17 mouse cellular contexts compared by ENCODE assay signal in the genomic region with DNA sequence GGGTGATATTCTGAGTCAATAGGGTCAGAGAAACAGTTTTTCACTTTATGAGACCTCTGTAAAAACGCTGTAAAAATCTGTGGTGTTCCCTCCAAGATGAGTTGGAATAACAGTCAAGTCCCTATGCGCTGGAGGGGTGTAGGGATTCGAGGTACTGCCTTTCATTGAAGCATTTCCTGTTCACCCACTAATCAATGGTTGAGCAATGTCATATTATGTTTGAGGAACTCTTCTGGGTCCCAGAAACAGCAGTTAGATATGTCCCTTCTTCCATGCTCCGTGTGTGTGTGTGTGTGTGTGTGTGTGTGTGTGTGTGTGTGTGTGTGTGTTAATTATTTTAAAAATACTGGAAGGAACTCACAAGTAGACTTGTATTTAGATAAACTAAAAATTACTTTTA.
"Had no signal": no experiment of that assay in that cellular context is flagged by ENCODE, and none has a peak within 500 bp of the region (broad histone marks: within the 10 kb centered on the region; RNA-seq: fewer than 3 reads in every experiment).

No protein-coding gene starts in this region.

- ATAC-seq: liver, postnatal 0 days; lung, postnatal 0 days; midbrain, embryonic 13.5 days; midbrain, embryonic 15.5 days had no signal

- H3K9me3 ChIP-seq: liver, embryonic 15.5 days; lung, embryonic 15.5 days; megakaryocyte, embryonic 14.5 days; midbrain, embryonic 13.5 days; midbrain, embryonic 15.5 days; neural tube, embryonic 13.5 days; neural tube, embryonic 15.5 days had no signal

- H3K27ac ChIP-seq: liver, embryonic 15.5 days; lung, embryonic 15.5 days; midbrain, embryonic 13.5 days; midbrain, embryonic 15.5 days; neural tube, embryonic 13.5 days; neural tube, embryonic 15.5 days had no signal

- DNase-seq: liver, postnatal 0 days; lung, adult 2 months; lung, postnatal 4 days; retina, postnatal 1 day; right cerebral cortex, adult 18-20 months; right cerebral cortex, postnatal 25 days; right cerebral cortex, postnatal 4 days; spleen, adult 18-20 months had no signal

- H3K9ac ChIP-seq: liver, embryonic 15.5 days; liver, postnatal 0 days; lung, embryonic 15.5 days; midbrain, embryonic 13.5 days; midbrain, embryonic 15.5 days; neural tube, embryonic 13.5 days; neural tube, embryonic 15.5 days had no signal

- H3K4me1 ChIP-seq: liver, embryonic 15.5 days; lung, embryonic 15.5 days; megakaryocyte, embryonic 14.5 days; midbrain, embryonic 15.5 days; neural tube, embryonic 13.5 days; neural tube, embryonic 15.5 days had no signal

- H3K36me3 ChIP-seq: liver, embryonic 15.5 days; lung, embryonic 15.5 days; midbrain, embryonic 13.5 days; midbrain, embryonic 15.5 days; neural tube, embryonic 13.5 days; neural tube, embryonic 15.5 days had no signal

- H3K4me3 ChIP-seq: liver, embryonic 15.5 days; lung, embryonic 15.5 days; megakaryocyte, embryonic 14.5 days; midbrain, embryonic 13.5 days; midbrain, embryonic 15.5 days; neural tube, embryonic 13.5 days; neural tube, embryonic 15.5 days had no signal

- H3K27me3 ChIP-seq: liver, embryonic 15.5 days; lung, embryonic 15.5 days; megakaryocyte, embryonic 14.5 days; midbrain, embryonic 13.5 days; midbrain, embryonic 15.5 days; neural tube, embryonic 13.5 days; neural tube, embryonic 15.5 days had no signal

- H3K4me2 ChIP-seq: liver, embryonic 15.5 days; lung, embryonic 15.5 days; midbrain, embryonic 11.5 days; midbrain, embryonic 13.5 days; midbrain, embryonic 15.5 days; neural tube, embryonic 13.5 days; neural tube, embryonic 15.5 days had no signal
